Mouse (Mus musculus) heart, adult 10 weeks (tissue): ENCODE results near the gene Gm21904. TPM values are rescaled to one million over a fixed set of nuclear protein-coding genes. Genes with fewer than 3 reads are reported as not detected.

Source experiments
- polyA plus RNA-seq: library from polyadenylated mRNA; stranded (reverse); fragments of 350-450 nt; fragmentation: Illumina TruSeq; extraction: RNeasy Lipid Tissue Mini Kit (QIAGEN cat#74804); gene quantifications from one replicate; pipeline ENCODE4 v1.2.3, GENCODE M21; 2014; ENCODE audit warnings: low read depth, low replicate concordance

Gene Gm21904
- not detected for polyA plus RNA-seq

DNA sequence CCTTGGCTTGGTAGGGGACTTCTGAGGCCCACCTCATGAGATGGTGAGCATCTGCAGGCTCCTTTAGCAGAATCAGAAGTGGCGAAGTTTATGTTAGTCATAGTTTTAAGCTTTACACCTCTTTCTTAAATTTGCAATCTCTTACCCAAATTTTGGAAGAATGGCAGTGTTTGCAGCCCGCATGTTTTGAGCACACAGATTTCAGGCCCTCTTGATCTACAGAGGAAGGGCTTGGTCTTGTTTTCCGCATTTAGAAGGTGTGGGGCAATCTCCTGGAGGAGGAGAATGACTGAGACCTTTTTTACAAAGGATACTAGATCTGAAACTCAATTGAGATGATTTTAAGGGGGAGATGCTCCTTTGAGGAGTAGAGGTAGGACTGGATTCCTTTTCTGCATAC is at the start of gene Gm21904:
TSS of gene Gm21904 (minus strand) at position 101 of the 400 bp plus-strand sequence.

DNA sequence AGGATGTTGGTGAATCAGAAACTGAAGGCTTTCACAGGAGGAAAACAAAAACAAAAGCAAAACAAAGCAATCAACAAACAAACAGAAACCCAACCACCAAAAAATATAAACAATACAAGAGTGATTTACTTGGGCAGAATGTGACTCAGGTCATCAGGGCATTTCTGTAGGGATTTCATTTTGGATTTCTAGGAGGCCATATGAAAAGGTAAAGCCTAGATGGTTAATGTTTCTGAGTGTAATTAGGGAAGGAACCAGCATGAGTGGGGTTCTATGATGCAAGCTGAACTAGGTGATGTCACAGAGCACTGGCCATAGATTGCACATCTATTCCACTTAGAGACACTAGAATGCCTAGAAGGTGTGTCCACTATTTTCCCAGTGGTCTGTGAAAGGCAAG is 28.4 kb upstream of the Gm21904 start, which contains the start of the genes Gm20772 and Gm20831:
TSS of gene Gm20772 (plus strand) at position 301 of the 400 bp plus-strand sequence.
TSS of gene Gm20831 (plus strand) at position 301 of the 400 bp plus-strand sequence.

Other genes starting within 250 kb of the Gm21904 start
- not detected for gene Gm20772, start 28.5 kb upstream of the Gm21904 start, polyA plus RNA-seq
- not detected for gene Gm20831, start 28.5 kb upstream of the Gm21904 start, polyA plus RNA-seq
- gene Srsy, start 91.1 kb upstream of the Gm21904 start, polyA plus RNA-seq = not detected
- not detected for gene Gm21764, start 215.5 kb upstream of the Gm21904 start, polyA plus RNA-seq
- gene Ssty1, start 242.8 kb upstream of the Gm21904 start, polyA plus RNA-seq = not detected